Mouse (Mus musculus) left cerebral cortex, postnatal 25 days (tissue): ENCODE data around the gene Hoxb6. TPM values are rescaled to one million over a fixed set of nuclear protein-coding genes. Genes with fewer than 3 reads are reported as not detected.

Source experiments
- DNase-seq, 2 experiments: peaks; one replicate each; pipeline ENCODE4 v3.0.0; 2022; ENCODE audit warnings: low spot score in 2 of 2, mixed read lengths in 1 of 2
- intact Hi-C: fragments of 180-260 bp; cut with DNase I; formaldehyde crosslinking; loops from one replicate; pipeline ENCODE4 v1.15.1; 2025
- total RNA-seq, 2 experiments: library from RNA; stranded (reverse); gene quantifications; 2 replicates each; pipeline ENCODE4 v1.2.3; 2021

Hoxb6 gene
- total RNA-seq, 2 experiments from 2014 or later, result not detected

- intact Hi-C loops, result loop anchor here (10.0 kb wide), 1 partner anchor 149 kb away; no protein-coding TSS in a partner anchor
- no peak for DNase-seq
These were observed 31.8 kb downstream of the Hoxb6 start for GRCm38 (mm10) chr11:96324125-96324524.

GRCm38 (mm10) chr11:96324965-96325364 lies 32.7 kb downstream of the Hoxb6 start:
- intact Hi-C loops, result loop anchor here (10.0 kb wide), 1 partner anchor 150 kb away; no protein-coding TSS in a partner anchor
- DNase-seq, result no peak

- no peak for DNase-seq
- intact Hi-C loops, result loop anchor here (10.0 kb wide), 1 partner anchor 151 kb away; no protein-coding TSS in a partner anchor
These were observed 33.5 kb downstream of the Hoxb6 start for GRCm38 (mm10) chr11:96325747-96326212.

GRCm38 (mm10) chr11:96326705-96327104 lies 34.4 kb downstream of the Hoxb6 start:
- DNase-seq, result no peak
- intact Hi-C loops, result loop anchor here (10.0 kb wide), 1 partner anchor 152 kb away; no protein-coding TSS in a partner anchor

DNA sequence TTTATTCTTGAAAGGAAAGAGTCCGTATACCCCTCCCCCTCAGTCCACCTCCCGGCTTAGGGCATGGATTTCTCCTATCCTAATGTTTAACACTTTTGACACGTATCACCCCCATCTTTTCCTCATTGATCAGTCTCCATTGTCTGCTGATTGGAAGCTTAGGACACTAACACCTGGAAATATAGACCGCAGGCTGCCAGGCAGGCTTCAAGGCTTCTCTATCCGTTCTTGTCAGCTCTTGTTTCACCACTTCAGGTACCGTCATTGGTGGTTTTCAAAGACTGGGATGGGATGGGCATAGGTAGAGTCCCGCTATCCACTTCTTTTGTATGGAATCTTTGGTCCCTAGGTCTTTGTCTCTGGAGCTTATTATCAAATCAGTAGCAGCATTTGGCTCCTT lies 34.8 kb downstream of the Hoxb6 start:
- intact Hi-C loops, result loop anchor here (10.0 kb wide), 1 partner anchor 152 kb away; no protein-coding TSS in a partner anchor
- DNase-seq, result no peak

GRCm38 (mm10) chr11:96327750-96328149 lies 35.5 kb downstream of the Hoxb6 start:
- intact Hi-C loops, result loop anchor here (10.0 kb wide), 1 partner anchor 153 kb away; no protein-coding TSS in a partner anchor
- no peak for DNase-seq

GRCm38 (mm10) chr11:96328605-96329004 lies 36.3 kb downstream of the Hoxb6 start:
- intact Hi-C loops, result loop anchor here (10.0 kb wide), 1 partner anchor 154 kb away; no protein-coding TSS in a partner anchor
- no peak for DNase-seq

GRCm38 (mm10) chr11:96332105-96332504 lies 39.8 kb downstream of the Hoxb6 start:
- intact Hi-C loops, result loop anchor here (10.0 kb wide), 1 partner anchor 417 kb away; the partner anchor contains the start of gene B4galnt2

GRCm38 (mm10) chr11:96332618-96333032 lies 40.3 kb downstream of the Hoxb6 start:
- intact Hi-C loops, result loop anchor here (10.0 kb wide), 1 partner anchor 418 kb away; the partner anchor contains the start of gene B4galnt2
- DNase-seq, result no peak

More at GRCm38 (mm10) chr11:96332105-96332504, 39.8 kb downstream of the Hoxb6 start:
- DNase-seq, result no peak

DNA sequence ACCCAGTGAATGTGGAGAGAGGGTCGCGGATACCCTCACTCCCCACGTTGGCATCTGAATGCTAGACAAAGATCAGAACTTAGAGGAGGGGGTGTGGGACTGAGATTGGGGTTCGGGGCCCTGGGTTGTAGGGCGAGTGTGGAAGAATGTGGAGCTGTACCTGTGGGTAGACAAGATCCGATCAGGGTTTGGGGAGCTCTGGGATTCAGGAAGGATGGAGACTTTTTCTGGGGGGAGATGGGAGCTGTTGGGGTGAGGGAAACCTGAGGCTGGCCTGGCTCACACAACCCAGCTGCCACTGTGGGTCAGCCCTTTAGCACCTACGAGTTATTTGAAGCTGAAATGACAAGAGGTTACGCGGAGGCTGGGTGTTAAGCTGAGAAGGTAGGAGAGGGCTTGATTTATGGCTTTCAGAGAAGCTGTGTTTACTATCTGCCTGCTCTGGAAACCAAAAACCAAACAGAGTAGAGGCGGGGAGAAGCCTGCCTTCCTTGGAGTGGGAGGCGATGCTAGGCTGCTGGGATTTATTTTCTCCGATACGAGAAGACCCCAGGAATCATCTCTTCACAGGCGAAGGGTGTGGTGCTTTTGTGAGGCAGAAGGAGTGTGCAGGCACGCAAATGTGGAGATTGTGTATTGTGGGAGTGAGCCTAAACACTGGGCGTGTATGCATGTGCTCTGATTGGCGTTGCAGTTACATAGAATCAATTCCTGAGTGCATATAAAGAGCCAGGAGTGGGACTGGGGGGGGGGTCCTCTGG lies 41.1 kb downstream of the Hoxb6 start:
- intact Hi-C loops, result loop anchor here (10.0 kb wide), 1 partner anchor 419 kb away; the partner anchor contains the start of gene B4galnt2

GRCm38 (mm10) chr11:96334002-96334364 lies 41.7 kb downstream of the Hoxb6 start:
- intact Hi-C loops, result loop anchor here (10.0 kb wide), 1 partner anchor 419 kb away; the partner anchor contains the start of gene B4galnt2
- DNase-seq, result no peak

More for the DNA sequence above, 41.1 kb downstream of the Hoxb6 start:
- no peak for DNase-seq

DNA sequence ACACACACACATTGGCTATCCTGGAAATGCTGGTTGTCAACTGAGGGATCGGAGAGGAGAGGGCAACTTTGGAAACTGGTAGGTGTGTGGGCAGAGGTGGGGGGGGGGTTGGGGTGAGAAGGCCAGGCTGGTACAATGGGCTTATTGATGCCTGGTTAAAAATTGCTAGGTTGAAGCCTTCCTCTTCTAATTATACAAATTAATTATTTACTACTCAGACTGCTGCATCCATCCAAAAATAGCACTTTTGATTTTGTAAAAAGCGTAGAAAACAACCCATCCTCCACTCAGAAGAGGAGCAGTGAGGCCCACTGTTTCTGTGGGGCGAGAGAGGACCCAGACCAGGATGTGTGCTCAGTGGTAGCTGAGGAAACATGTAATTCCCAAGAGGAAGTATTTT lies 42.7 kb downstream of the Hoxb6 start:
- intact Hi-C loops, result loop anchor here (10.0 kb wide), 1 partner anchor 420 kb away; the partner anchor contains the start of gene B4galnt2
- no peak for DNase-seq

GRCm38 (mm10) chr11:96336597-96336996 lies 44.3 kb downstream of the Hoxb6 start:
- DNase-seq, result no peak
- intact Hi-C loops, result loop anchor here (10.0 kb wide), 1 partner anchor 422 kb away; the partner anchor contains the start of gene B4galnt2

DNA sequence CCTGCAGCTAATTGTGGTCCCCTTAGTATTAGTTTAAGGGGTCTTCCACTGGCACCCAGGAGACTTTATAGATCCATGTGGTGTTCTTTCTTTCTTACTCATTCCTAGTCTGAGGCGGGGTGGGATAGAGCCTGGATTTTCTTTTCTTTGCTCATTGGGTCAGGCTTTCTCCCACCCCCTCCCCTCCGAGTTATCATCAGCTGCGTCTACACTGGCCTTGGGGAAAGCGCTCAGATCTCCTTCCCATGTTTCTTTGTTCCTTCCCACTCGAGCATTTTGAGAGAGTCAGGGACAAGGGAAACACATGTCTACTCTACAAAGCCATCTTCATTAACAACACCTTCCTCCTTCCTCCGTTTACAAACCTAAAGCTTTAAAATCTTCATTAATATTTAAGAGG lies 44.8 kb downstream of the Hoxb6 start:
- intact Hi-C loops, result loop anchor here (10.0 kb wide), 1 partner anchor 422 kb away; the partner anchor contains the start of gene B4galnt2

GRCm38 (mm10) chr11:96338957-96339855 lies 46.9 kb downstream of the Hoxb6 start:
- intact Hi-C loops, result loop anchor here (10.0 kb wide), 1 partner anchor 424 kb away; the partner anchor contains the start of gene B4galnt2

More for the DNA sequence above, 44.8 kb downstream of the Hoxb6 start:
- no peak for DNase-seq

GRCm38 (mm10) chr11:96340698-96341365 lies 48.6 kb downstream of the Hoxb6 start:
- no peak for DNase-seq
- intact Hi-C loops, result loop anchor here (5.0 kb wide), 2 partner anchors 139 to 164 kb away; no protein-coding TSS in a partner anchor

More at GRCm38 (mm10) chr11:96338957-96339855, 46.9 kb downstream of the Hoxb6 start:
- DNase-seq, result no peak

- intact Hi-C loops, result loop anchor here (5.0 kb wide), 2 partner anchors 140 to 165 kb away; no protein-coding TSS in a partner anchor
These were observed 49.7 kb downstream of the Hoxb6 start for GRCm38 (mm10) chr11:96341701-96342575.

More at GRCm38 (mm10) chr11:96341701-96342575, 49.7 kb downstream of the Hoxb6 start:
- peak in 1 of 2 experiments; percentile 6 for DNase-seq
